Mouse (Mus musculus) liver, embryonic 16.5 days (tissue): Measurements from ENCODE around the gene Rab43. TPM values are rescaled to one million over a fixed set of nuclear protein-coding genes. Genes with fewer than 3 reads are reported as not detected.
A peak's percentile ranks its signal among the peaks of the same experiment; 100 is the strongest.

ENCODE experiments used
- ATAC-seq: fragments of 200-750 bp; cut with Nextera tagmentation; 2 replicates; pipeline ENCODE4 v1.8.0; 2017; ENCODE audit warnings: low read depth, mild to moderate bottlenecking, moderate number of reproducible peaks, moderate library complexity
- H3K27ac ChIP-seq: fragments of 300-500 bp; sonication (generic); 2 replicates; pipeline ENCODE4 v1.5.1; 2014; ENCODE audit warnings: mild to moderate bottlenecking, low read length
- H3K27me3 ChIP-seq: fragments of 300-500 bp; sonication (generic); 2 replicates; pipeline ENCODE4 v1.6.1; 2014; ENCODE audit warnings: low read depth, low read length, mixed read lengths; ENCODE audit not compliant: control insufficient read depth, insufficient read depth
- H3K36me3 ChIP-seq: fragments of 300-500 bp; sonication (generic); 2 replicates; pipeline ENCODE4 v1.6.1; 2014; ENCODE audit warnings: mild to moderate bottlenecking; ENCODE audit not compliant: control insufficient read depth, insufficient read depth
- H3K4me1 ChIP-seq: fragments of 300-500 bp; sonication (generic); 2 replicates; pipeline ENCODE4 v1.6.1; 2014; ENCODE audit warnings: low read depth, low read length, mixed read lengths; ENCODE audit not compliant: control insufficient read depth
- H3K4me2 ChIP-seq: fragments of 300-500 bp; sonication (generic); 2 replicates; pipeline ENCODE4 v1.6.1; 2014; ENCODE audit warnings: low read depth, low read length, mixed read lengths
- H3K4me3 ChIP-seq: fragments of 300-500 bp; sonication (generic); 2 replicates; pipeline ENCODE4 v1.5.1; 2014; ENCODE audit warnings: low read depth, mild to moderate bottlenecking, low read length
- H3K9ac ChIP-seq: fragments of 300-500 bp; sonication (generic); 2 replicates; pipeline ENCODE4 v1.6.1; 2014; ENCODE audit warnings: low read depth, low read length
- H3K9me3 ChIP-seq: fragments of 300-500 bp; sonication (generic); replicated peaks from 2 replicates; pipeline ENCODE4 v1.6.1; 2016; ENCODE audit warnings: low read length; ENCODE audit not compliant: control insufficient read depth
- WGBS: fragments of 180-500 bp; shearing (Covaris S2); extraction: QIAGEN DNeasy Blood & Tissue Kit; methylation state at CpG from one replicate; pipeline ENCODE4 v1.1.7; 2014; ENCODE audit not compliant: insufficient replicate concordance; 5-methylcytosine and 5-hydroxymethylcytosine counted together
- polyA plus RNA-seq: library from polyadenylated mRNA; unstranded; fragments of >200 nt; fragmentation: Nextera tagmentation; extraction: Ambion mirVana; gene quantifications from 2 replicates; pipeline ENCODE4 v1.2.1, GENCODE M21; 2015

Rab43 gene
- polyA plus RNA-seq, 1 experiment from 2014 or later: 34.8 TPM

GRCm38 (mm10) chr6:87751574-87751973, 60.4 kb downstream of the Rab43 start:
- 76% methylated on average over 6 of the region's 6 CpGs for WGBS

GRCm38 (mm10) chr6:87750184-87750910, 61.6 kb downstream of the Rab43 start:
- H3K9me3 ChIP-seq: no peaks in the 10 kb centered on the region
- no peak for ATAC-seq
- no peaks in the 10 kb centered on the region for H3K27me3 ChIP-seq
- WGBS: 57% methylated on average over 8 of the region's 8 CpGs
- no peaks in the 10 kb centered on the region for H3K36me3 ChIP-seq
- H3K4me2 ChIP-seq: no peak overlapping the region
- no peak overlapping the region for H3K4me3 ChIP-seq
- no peak overlapping the region for H3K27ac ChIP-seq
- peaks cover 33% of the 10 kb centered on the region for H3K4me1 ChIP-seq
- H3K9ac ChIP-seq: no peak overlapping the region

More at GRCm38 (mm10) chr6:87751574-87751973, 60.4 kb downstream of the Rab43 start:
- Histone ChIP-seq H3K4me1 (peaks cover 24% of the 10 kb centered on the region), H3K9me3 (no peaks in the 10 kb centered on the region), H3K27me3 (no peaks in the 10 kb centered on the region), H3K4me2 (no peak overlapping the region), H3K9ac (no peak overlapping the region), H3K36me3 (no peaks in the 10 kb centered on the region), H3K4me3 (no peak overlapping the region), H3K27ac (no peak overlapping the region)
- no peak for ATAC-seq

GRCm38 (mm10) chr6:87748531-87748930, 63.4 kb downstream of the Rab43 start:
- no peak for ATAC-seq
- no peak overlapping the region for H3K4me3 ChIP-seq
- no peaks in the 10 kb centered on the region for H3K27me3 ChIP-seq
- H3K9ac ChIP-seq: no peak overlapping the region
- H3K4me2 ChIP-seq: no peak overlapping the region
- H3K27ac ChIP-seq: 0 out of 2 replicates have a peak overlapping the region, but pooled peaks have one; percentile 13
- no peaks in the 10 kb centered on the region for H3K9me3 ChIP-seq
- H3K36me3 ChIP-seq: no peaks in the 10 kb centered on the region
- WGBS: 70% methylated on average over 6 of the region's 6 CpGs
- H3K4me1 ChIP-seq: peaks cover 28% of the 10 kb centered on the region

GRCm38 (mm10) chr6:87748078-87748477, 63.9 kb downstream of the Rab43 start:
- Histone ChIP-seq H3K9me3 (no peaks in the 10 kb centered on the region), H3K4me2 (no peak overlapping the region), H3K27ac (no peak overlapping the region), H3K4me3 (no peak overlapping the region), H3K4me1 (peaks cover 30% of the 10 kb centered on the region), H3K9ac (no peak overlapping the region), H3K27me3 (no peaks in the 10 kb centered on the region), H3K36me3 (no peaks in the 10 kb centered on the region)
- 66% methylated on average over 2 of the region's 2 CpGs for WGBS
- no peak for ATAC-seq

- peaks cover 40% of the 10 kb centered on the region for H3K4me1 ChIP-seq
- no peaks in the 10 kb centered on the region for H3K36me3 ChIP-seq
- ATAC-seq: peak; percentile 85
- H3K4me3 ChIP-seq: no peak overlapping the region
- no peaks in the 10 kb centered on the region for H3K27me3 ChIP-seq
- H3K4me2 ChIP-seq: peak overlapping the region; percentile 41
- H3K9ac ChIP-seq: peak overlapping the region; percentile 40
- H3K27ac ChIP-seq: peak overlapping the region; percentile 60; the same call in 1 of the 2 replicates
- no peaks in the 10 kb centered on the region for H3K9me3 ChIP-seq
- 64% methylated on average over 2 of the region's 2 CpGs for WGBS
Measured at GRCm38 (mm10) chr6:87746849-87747248, 65.1 kb downstream of the Rab43 start.

GRCm38 (mm10) chr6:87746059-87746458, 65.9 kb downstream of the Rab43 start:
- Histone ChIP-seq H3K9me3 (no peaks in the 10 kb centered on the region), H3K27me3 (no peaks in the 10 kb centered on the region), H3K4me1 (peaks cover 46% of the 10 kb centered on the region), H3K4me2 (no peak overlapping the region), H3K36me3 (no peaks in the 10 kb centered on the region), H3K9ac (peak overlapping the region; percentile 25; the same call in 1 of the 2 replicates), H3K4me3 (no peak overlapping the region), H3K27ac (peak overlapping the region; percentile 41)
- 44% methylated on average over 3 of the region's 3 CpGs for WGBS
- no peak for ATAC-seq

GRCm38 (mm10) chr6:87745301-87745700, 66.7 kb downstream of the Rab43 start:
- Histone ChIP-seq H3K9ac (no peak overlapping the region), H3K9me3 (no peaks in the 10 kb centered on the region), H3K27ac (no peak overlapping the region; the same call in 1 of the 2 replicates), H3K4me3 (no peak overlapping the region), H3K36me3 (no peaks in the 10 kb centered on the region), H3K27me3 (no peaks in the 10 kb centered on the region), H3K4me2 (no peak overlapping the region), H3K4me1 (peaks cover 54% of the 10 kb centered on the region)
- no peak for ATAC-seq
- 32% methylated on average over 1 of the region's 1 CpGs for WGBS

GRCm38 (mm10) chr6:87744632-87745031, 67.3 kb downstream of the Rab43 start:
- H3K9ac ChIP-seq: no peak overlapping the region
- H3K36me3 ChIP-seq: no peaks in the 10 kb centered on the region
- H3K4me3 ChIP-seq: no peak overlapping the region
- no peak for ATAC-seq
- peaks cover 61% of the 10 kb centered on the region for H3K4me1 ChIP-seq
- WGBS: 49% methylated on average over 3 of the region's 3 CpGs
- no peaks in the 10 kb centered on the region for H3K27me3 ChIP-seq
- H3K4me2 ChIP-seq: no peak overlapping the region
- H3K27ac ChIP-seq: peak overlapping the region; percentile 16; the same call in 1 of the 2 replicates
- no peaks in the 10 kb centered on the region for H3K9me3 ChIP-seq

- Histone ChIP-seq H3K4me2 (no peak overlapping the region), H3K36me3 (no peaks in the 10 kb centered on the region), H3K27me3 (no peaks in the 10 kb centered on the region), H3K4me1 (peaks cover 65% of the 10 kb centered on the region), H3K9ac (no peak overlapping the region), H3K9me3 (no peaks in the 10 kb centered on the region), H3K4me3 (no peak overlapping the region), H3K27ac (no peak overlapping the region)
- WGBS: 76% methylated on average over 5 of the region's 5 CpGs
- ATAC-seq: no peak
Measured at GRCm38 (mm10) chr6:87743281-87743680, 68.7 kb downstream of the Rab43 start.
